Mouse (Mus musculus): ENCODE results near the gene Smc1a. TPM values are rescaled to one million over a fixed set of nuclear protein-coding genes. Genes with fewer than 3 reads are reported as not detected.
A peak's percentile ranks its signal among the peaks of the same experiment; 100 is the strongest.
"Not testable (repeated sequence)": the region's sequence is repeated elsewhere in the genome, so short reads cannot be mapped to it uniquely, and the experiment has no call there.

The Smc1a gene
- polyA plus RNA-seq (2017; shearing (Covaris generic)), result 100 to 1,000 TPM in 1 of 2 experiments, 10 to 100 TPM in 1; 91.8 to 102 TPM

- peak; percentile 95 for ATAC-seq
Observed at GRCm38 (mm10) chrX:152016151-152017145, at the start of gene Smc1a, which contains the start of gene Ribc1. TSS of gene Smc1a (plus strand) at chrX:152016428. TSS of gene Ribc1 (minus strand) at chrX:152016295.

- no peak for ATAC-seq
Observed at GRCm38 (mm10) chrX:151999006-151999710, 17.1 kb upstream of the Smc1a start.

GRCm38 (mm10) chrX:152001182-152001684 is 15.0 kb upstream of the Smc1a start:
- ATAC-seq, result no peak

GRCm38 (mm10) chrX:152001737-152002710 is 14.2 kb upstream of the Smc1a start, which contains the start of gene Hsd17b10:
TSS of gene Hsd17b10 (plus strand) at chrX:152001845.
- peak; percentile 99 for ATAC-seq

- no peak for ATAC-seq
Observed at GRCm38 (mm10) chrX:152002865-152003264, 13.4 kb upstream of the Smc1a start.

- no peak for ATAC-seq
Observed at GRCm38 (mm10) chrX:152007863-152008262, 8.4 kb upstream of the Smc1a start.

GRCm38 (mm10) chrX:152015752-152016150 is 477 bp upstream of the Smc1a start:
- ATAC-seq, result no peak

GRCm38 (mm10) chrX:152017186-152017585 is 958 bp downstream of the Smc1a start:
- no peak for ATAC-seq

- ATAC-seq, result no peak
Observed at GRCm38 (mm10) chrX:152019294-152019693, 3.1 kb downstream of the Smc1a start.

- ATAC-seq, result no peak
Observed at GRCm38 (mm10) chrX:152039865-152040264, 23.6 kb downstream of the Smc1a start.

- ATAC-seq, result no peak
Observed at GRCm38 (mm10) chrX:152047230-152047629, 31.0 kb downstream of the Smc1a start.

- no peak for ATAC-seq
Observed at GRCm38 (mm10) chrX:152052546-152052945, 36.3 kb downstream of the Smc1a start.

GRCm38 (mm10) chrX:152054094-152054493 is 37.9 kb downstream of the Smc1a start:
- no peak for ATAC-seq

GRCm38 (mm10) chrX:152065674-152066073 is 49.4 kb downstream of the Smc1a start:
- ATAC-seq, result no peak

- ATAC-seq, result no peak
Observed at GRCm38 (mm10) chrX:152067789-152068188, 51.6 kb downstream of the Smc1a start.

- not testable (repeated sequence) for ATAC-seq
Observed at GRCm38 (mm10) chrX:152089832-152090614, 73.8 kb downstream of the Smc1a start.

GRCm38 (mm10) chrX:152097572-152097971 is 81.3 kb downstream of the Smc1a start:
- no peak for ATAC-seq

Data from CD4-positive, CD25-positive, alpha-beta regulatory T cell, adult 4 months (primary cell).